Mouse (Mus musculus): ENCODE measurements around the gene Olfr784. TPM values are rescaled to one million over a fixed set of nuclear protein-coding genes. Genes with fewer than 3 reads are reported as not detected.

Olfr784 gene
- not detected for polyA plus RNA-seq (2017; shearing (Covaris generic))

DNA sequence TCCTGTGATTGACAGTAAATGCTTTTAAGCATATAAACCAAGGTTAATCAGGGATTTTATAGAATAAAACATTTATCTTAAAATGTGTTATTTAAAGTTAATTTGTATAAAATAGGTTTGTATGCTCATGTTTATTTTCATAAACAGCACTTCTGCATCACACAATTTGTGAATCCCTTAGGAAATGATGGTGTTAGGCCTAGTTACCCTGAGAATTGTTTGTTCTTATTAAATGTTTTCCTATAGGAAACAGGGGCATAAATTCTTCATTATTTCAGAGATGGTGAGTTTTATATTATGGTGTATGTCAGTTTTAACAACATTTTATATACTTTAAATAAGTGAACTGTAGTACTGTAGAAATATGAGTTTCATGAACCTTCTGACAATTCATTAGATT, at the start of gene Olfr784:
Olfr784 (plus strand) TSS at position 301 of the 400 bp plus-strand sequence.

DNA sequence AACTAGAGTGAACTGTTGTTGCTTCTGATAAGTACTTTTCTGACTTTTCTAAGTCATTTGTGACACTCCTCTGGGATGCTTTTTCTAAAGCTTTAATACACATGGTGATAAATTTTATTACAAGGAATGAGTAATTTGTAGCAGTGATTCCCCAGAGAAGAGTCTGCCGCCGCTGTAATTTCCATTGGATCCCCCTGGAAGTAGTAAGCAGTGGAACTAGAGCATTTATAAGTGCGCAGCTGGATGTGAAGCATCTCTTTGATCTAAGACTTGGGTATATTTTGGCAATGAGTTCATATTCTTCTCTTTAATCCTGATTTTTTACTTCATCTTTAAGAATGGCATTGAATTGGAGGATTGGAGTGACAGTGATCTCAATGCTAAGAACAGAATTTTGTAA, 35.3 kb upstream of the Olfr784 start, which contains the start of gene Olfr782:
Olfr782 (plus strand) TSS at position 301 of the 400 bp plus-strand sequence.

DNA sequence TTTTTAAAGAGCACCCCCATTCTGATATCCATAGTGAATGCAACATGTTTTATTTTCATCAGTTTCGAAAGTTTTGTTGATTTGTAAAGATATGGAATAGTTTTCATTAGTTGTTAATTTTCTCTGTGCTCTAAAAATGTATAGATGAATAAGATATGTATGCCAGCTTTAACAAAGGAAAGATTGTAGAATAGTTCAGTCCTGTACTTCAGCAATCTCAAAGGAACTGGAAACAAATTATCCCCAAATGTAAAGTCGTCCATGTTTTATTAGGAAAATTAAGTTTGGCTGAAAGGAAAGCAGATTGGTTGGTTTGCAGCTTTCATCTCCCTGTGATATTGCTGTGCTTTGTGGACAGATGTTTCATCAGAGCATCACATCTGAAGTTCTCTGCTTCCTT, 21.2 kb downstream of the Olfr784 start, which contains the start of gene Olfr785:
Olfr785 (plus strand) TSS at position 301 of the 400 bp plus-strand sequence.

DNA sequence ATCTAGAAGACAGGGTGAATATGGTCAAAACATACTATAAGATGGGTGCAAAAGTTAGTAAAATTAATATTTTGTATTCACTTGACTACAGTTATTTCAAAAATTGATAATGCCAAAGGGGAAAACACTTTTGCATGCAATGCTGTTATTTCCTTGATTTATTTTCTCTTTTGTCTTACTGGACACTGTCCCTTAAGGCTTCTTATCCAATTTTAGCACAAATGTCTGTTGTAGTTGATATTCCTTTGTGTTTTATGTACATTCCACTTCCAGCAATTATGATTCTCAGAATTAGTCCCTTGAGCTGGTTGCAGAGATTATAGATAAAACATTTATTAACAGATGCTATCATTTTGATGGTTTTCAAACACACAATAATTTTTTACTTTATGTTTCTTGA, 43.1 kb downstream of the Olfr784 start, which contains the start of gene Olfr786:
Olfr786 (plus strand) TSS at position 301 of the 400 bp plus-strand sequence.

Other genes with a start within 250 kb of the Olfr784 start
- 0.80 TPM for gene Olfr770, start 245.1 kb upstream of the Olfr784 start, polyA plus RNA-seq (2017; shearing (Covaris generic))
- gene Olfr771, start 219.3 kb upstream of the Olfr784 start, polyA plus RNA-seq (2017; shearing (Covaris generic)), result not detected
- gene Olfr772, start 206.2 kb upstream of the Olfr784 start, polyA plus RNA-seq (2017; shearing (Covaris generic)), result not detected
- not detected for gene Olfr773, start 196.7 kb upstream of the Olfr784 start, polyA plus RNA-seq (2017; shearing (Covaris generic))
- gene Olfr774, start 147.9 kb upstream of the Olfr784 start, polyA plus RNA-seq (2017; shearing (Covaris generic)), result not detected
- not detected for gene Olfr775, start 135.7 kb upstream of the Olfr784 start, polyA plus RNA-seq (2017; shearing (Covaris generic))
- gene Olfr776, start 125.0 kb upstream of the Olfr784 start, polyA plus RNA-seq (2017; shearing (Covaris generic)), result not detected
- not detected for gene Olfr777, start 112.6 kb upstream of the Olfr784 start, polyA plus RNA-seq (2017; shearing (Covaris generic))
- gene Olfr780, start 66.0 kb upstream of the Olfr784 start, polyA plus RNA-seq (2017; shearing (Covaris generic)), result not detected
- not detected for gene Olfr781, start 55.2 kb upstream of the Olfr784 start, polyA plus RNA-seq (2017; shearing (Covaris generic))
- gene Olfr782, start 35.2 kb upstream of the Olfr784 start, polyA plus RNA-seq (2017; shearing (Covaris generic)), result not detected
- not detected for gene Olfr785, start 21.3 kb downstream of the Olfr784 start, polyA plus RNA-seq (2017; shearing (Covaris generic))
- gene Olfr786, start 43.2 kb downstream of the Olfr784 start, polyA plus RNA-seq (2017; shearing (Covaris generic)), result not detected
- 0.20 TPM for gene Olfr787, start 77.8 kb downstream of the Olfr784 start, polyA plus RNA-seq (2017; shearing (Covaris generic))
- gene Olfr788, start 86.9 kb downstream of the Olfr784 start, polyA plus RNA-seq (2017; shearing (Covaris generic)), result 0.21 TPM
- not detected for gene Olfr789, start 100.7 kb downstream of the Olfr784 start, polyA plus RNA-seq (2017; shearing (Covaris generic))
- not detected for gene Olfr790, start 114.4 kb downstream of the Olfr784 start, polyA plus RNA-seq (2017; shearing (Covaris generic))
- not detected for gene Olfr791, start 137.7 kb downstream of the Olfr784 start, polyA plus RNA-seq (2017; shearing (Covaris generic))
- gene Olfr792, start 155.1 kb downstream of the Olfr784 start, polyA plus RNA-seq (2017; shearing (Covaris generic)), result not detected
- not detected for gene Olfr794, start 183.6 kb downstream of the Olfr784 start, polyA plus RNA-seq (2017; shearing (Covaris generic))
- not detected for gene Olfr796, start 228.5 kb downstream of the Olfr784 start, polyA plus RNA-seq (2017; shearing (Covaris generic))
- 0.38 TPM for gene Olfr798, start 243.9 kb downstream of the Olfr784 start, polyA plus RNA-seq (2017; shearing (Covaris generic))